Mouse (Mus musculus) intestine, embryonic 14.5 days (tissue): Measurements from ENCODE around the gene Afap1l2. TPM values are rescaled to one million over a fixed set of nuclear protein-coding genes. Genes with fewer than 3 reads are reported as not detected.

Source experiments
- ATAC-seq: fragments of 200-750 bp; cut with Nextera tagmentation; replicated peaks from 2 replicates; pipeline ENCODE4 v1.8.0; 2017; ENCODE audit warnings: low read depth, moderate number of reproducible peaks, moderate TSS enrichment, moderate library complexity; ENCODE audit not compliant: low FRiP score, low TSS enrichment
- DNase-seq: peaks from one replicate; pipeline ENCODE4 v3.0.0-alpha.2; 2018; ENCODE audit warnings: low spot score
- H3K27ac ChIP-seq: fragments of 300-500 bp; sonication (generic); 2 replicates; pipeline ENCODE4 v1.5.1; 2014; ENCODE audit warnings: low read depth, mild to moderate bottlenecking, control low read depth
- H3K27me3 ChIP-seq: fragments of 300-500 bp; sonication (generic); replicated peaks from 2 replicates; pipeline ENCODE4 v1.6.1; 2014; ENCODE audit warnings: low read length, control low read depth; ENCODE audit not compliant: control insufficient read depth, insufficient read depth
- H3K36me3 ChIP-seq: fragments of 300-500 bp; sonication (generic); 2 replicates; pipeline ENCODE4 v1.6.1; 2014; ENCODE audit warnings: low read length, control low read depth; ENCODE audit not compliant: control insufficient read depth, insufficient read depth
- H3K4me1 ChIP-seq: fragments of 300-500 bp; sonication (generic); replicated peaks from 2 replicates; pipeline ENCODE4 v1.6.1; 2014; ENCODE audit warnings: low read length, control low read depth, mixed read lengths; ENCODE audit not compliant: control insufficient read depth, insufficient read depth
- H3K4me2 ChIP-seq: fragments of 300-500 bp; sonication (generic); 2 replicates; pipeline ENCODE4 v1.6.1; 2014; ENCODE audit warnings: low read length
- H3K4me3 ChIP-seq: fragments of 300-500 bp; sonication (generic); 2 replicates; pipeline ENCODE4 v1.5.1; 2014; ENCODE audit warnings: low read depth, low read length, control low read depth, mixed read lengths
- H3K9ac ChIP-seq: fragments of 300-500 bp; sonication (generic); 2 replicates; pipeline ENCODE4 v1.6.1; 2014; ENCODE audit warnings: mild to moderate bottlenecking, low read length
- H3K9me3 ChIP-seq: fragments of 300-500 bp; sonication (generic); 2 replicates; pipeline ENCODE4 v1.6.1; 2016; ENCODE audit warnings: low read length, control low read depth; ENCODE audit not compliant: control insufficient read depth
- WGBS: fragments of 180-500 bp; shearing (Covaris S2); extraction: QIAGEN DNeasy Blood & Tissue Kit; methylation state at CpG from one replicate; pipeline ENCODE4 v1.1.7; 2014; 5-methylcytosine and 5-hydroxymethylcytosine counted together
- polyA plus RNA-seq: library from polyadenylated mRNA; unstranded; fragments of >200 nt; fragmentation: Nextera tagmentation; extraction: Ambion mirVana; gene quantifications from 2 replicates; pipeline ENCODE4 v1.2.1, GENCODE M21; 2014

Gene Afap1l2
- 21.0 and 24.1 TPM in 2 replicates for polyA plus RNA-seq

DNA sequence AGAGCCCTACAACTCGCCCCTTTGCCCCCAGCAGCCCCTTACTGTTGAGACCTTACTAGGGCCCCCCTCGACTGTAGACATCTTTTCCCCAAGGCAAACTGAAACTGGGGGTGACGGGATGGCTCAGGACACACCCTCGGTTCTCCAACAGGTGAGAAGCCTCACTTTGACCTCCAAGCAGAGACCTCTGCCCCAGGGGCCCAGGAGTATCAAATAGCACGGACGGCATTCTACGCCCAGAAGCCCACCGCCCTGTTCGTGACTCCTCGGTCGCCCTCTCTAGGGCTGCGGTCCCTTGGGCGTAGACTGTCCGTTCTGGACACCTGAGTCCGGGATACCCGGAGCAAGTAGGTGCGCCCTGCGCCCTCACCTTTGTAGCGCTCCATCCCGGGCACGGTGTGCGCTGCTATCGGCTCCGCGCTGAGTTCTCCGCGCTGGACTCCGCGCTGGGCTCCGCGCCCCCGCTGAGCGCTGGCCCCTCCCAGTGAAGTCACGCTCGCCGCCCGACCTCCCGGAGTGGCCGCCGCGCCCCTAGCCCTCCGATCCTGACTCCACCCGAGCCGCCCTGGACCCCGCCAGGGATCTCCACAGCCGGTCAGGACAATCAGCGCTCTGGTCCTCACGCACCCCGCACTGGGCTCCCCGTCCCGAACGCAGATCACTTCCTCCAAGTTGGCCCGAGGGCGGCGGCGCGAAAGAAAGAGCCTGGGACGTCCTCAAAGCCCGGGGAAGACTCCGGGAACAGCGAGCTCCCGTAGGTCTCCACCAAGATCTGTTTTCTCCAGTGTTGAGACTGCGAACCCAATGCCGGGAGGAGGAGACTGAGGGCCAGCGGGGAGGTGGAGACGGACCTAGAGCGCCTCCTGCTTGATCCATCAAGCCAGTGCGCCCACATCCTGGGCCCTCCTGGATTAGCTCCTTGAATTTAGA lies at the start of gene Afap1l2:
Afap1l2 (minus strand) TSS at position 448 of the 930 bp plus-strand sequence.
- H3K27ac ChIP-seq: no peak within 1 kb of the TSS

DNA sequence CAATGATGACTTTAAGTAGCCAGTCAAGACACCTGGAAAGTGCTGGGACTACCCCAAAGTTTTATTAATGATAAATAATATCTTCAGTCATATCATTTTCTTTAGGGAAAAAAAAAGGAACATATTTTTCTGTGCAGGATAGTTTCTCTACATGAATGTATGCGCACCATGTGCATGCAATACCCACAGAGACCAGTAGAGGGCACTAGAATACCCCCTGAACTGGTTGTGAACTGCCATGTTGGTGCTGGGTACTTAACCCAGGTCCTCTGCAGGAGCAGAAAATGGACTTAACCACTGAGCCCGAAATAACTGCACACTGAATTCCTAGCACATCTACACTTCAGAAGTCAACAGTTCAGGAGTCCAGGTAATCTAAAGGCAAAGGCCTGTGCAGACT lies 49.5 kb upstream of the Afap1l2 start:
- Histone ChIP-seq H3K9ac (no peak overlapping the region), H3K27ac (no peak overlapping the region), H3K4me2 (no peak overlapping the region), H3K4me1 (no peaks in the 10 kb centered on the region), H3K27me3 (no peaks in the 10 kb centered on the region), H3K36me3 (0 out of 2 replicates have a peak, but pooled peaks cover 16% of the 10 kb centered on the region), H3K9me3 (peaks cover 5% of the 10 kb centered on the region), H3K4me3 (no peak overlapping the region)
- ATAC-seq (no peak), DNase-seq (no peak)
- 94% methylated on average over 2 of the region's 2 CpGs for WGBS

More for the DNA sequence above, at the start of gene Afap1l2:
- Histone ChIP-seq H3K27me3 (0 out of 2 replicates have a peak, but pooled peaks cover 4% of the 10 kb centered on the region), H3K4me2 (peak within 1 kb of the TSS; percentile 97), H3K4me1 (peaks cover 22% of the 10 kb centered on the region), H3K9me3 (no peaks in the 10 kb centered on the region), H3K9ac (peak within 1 kb of the TSS; percentile 58), H3K4me3 (peak within 1 kb of the TSS; percentile 66), H3K36me3 (no peaks in the 10 kb centered on the region)
- WGBS: under 1% methylated on average over 68 of the region's 68 CpGs
- ATAC-seq (peak; percentile 77), DNase-seq (peak; percentile 84)

DNA sequence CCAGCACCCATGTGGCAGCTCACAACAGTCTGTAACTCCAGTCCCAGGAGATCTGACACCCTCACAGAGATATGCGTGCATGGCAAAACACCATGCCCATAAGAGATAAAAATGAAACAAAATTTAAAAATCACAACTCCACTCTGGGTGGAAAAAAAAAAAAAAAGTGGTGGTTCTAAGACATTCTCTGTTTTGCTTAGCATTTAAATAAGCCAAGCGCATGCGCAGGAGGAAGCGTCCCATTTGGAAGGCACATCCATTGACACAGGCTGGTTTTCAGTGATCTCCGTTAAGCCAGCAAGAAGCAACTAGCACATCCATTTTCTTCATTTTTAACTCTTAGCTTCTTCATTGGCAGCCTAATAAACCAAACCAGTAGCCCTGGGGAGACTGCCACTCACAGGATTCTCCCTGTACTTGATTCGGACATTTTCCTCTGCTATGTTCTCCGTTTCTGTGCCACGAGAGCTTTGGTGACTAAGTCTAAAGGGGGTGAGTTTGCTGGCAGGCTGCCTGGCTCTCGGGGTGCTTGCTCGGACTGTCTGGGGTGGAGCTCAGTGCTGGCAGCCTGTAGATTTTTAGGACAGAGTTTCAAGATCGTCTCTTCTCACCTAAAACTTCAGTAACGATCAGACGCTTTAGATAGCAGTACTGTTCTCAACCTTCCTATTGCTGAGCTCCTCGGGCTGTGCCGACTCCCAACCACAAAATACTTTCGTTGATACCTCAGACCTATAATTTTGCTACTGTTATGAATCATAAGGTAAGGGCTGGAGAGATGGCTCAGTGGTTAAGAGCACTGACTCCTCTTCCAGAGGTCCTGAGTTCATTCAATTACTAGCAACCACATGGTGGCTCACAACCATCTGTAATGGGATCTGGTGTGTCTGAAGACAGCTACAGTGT lies 47.4 kb upstream of the Afap1l2 start:
- Histone ChIP-seq H3K4me1 (no peaks in the 10 kb centered on the region), H3K9me3 (peaks cover 5% of the 10 kb centered on the region)
- WGBS: 92% methylated on average over 16 of the region's 16 CpGs

DNA sequence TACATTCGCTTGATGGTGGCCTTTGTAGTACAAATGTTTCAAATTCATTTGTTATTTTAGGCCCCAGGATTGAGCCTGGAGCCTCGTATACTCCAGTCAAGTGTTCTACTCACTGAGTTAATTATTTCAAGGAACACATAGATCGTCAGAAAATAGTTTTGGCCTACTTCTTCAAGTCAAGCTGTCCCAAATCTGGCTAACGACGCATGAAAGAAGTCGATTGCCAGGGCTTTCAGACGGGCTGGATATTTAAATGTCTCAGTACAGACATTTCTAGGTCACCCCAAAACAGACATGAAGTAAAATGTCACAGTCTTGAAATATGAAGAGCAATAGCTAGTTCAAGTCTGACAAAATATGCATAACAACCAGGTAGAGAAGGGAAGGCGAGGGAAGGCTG lies 44.9 kb upstream of the Afap1l2 start:
- H3K4me3 ChIP-seq: no peak overlapping the region
- H3K9me3 ChIP-seq: peaks cover 4% of the 10 kb centered on the region
- no peak overlapping the region for H3K27ac ChIP-seq
- H3K36me3 ChIP-seq: 0 out of 2 replicates have a peak, but pooled peaks cover 4% of the 10 kb centered on the region
- H3K4me1 ChIP-seq: no peaks in the 10 kb centered on the region
- H3K4me2 ChIP-seq: no peak overlapping the region
- DNase-seq (no peak), ATAC-seq (no peak)
- no peaks in the 10 kb centered on the region for H3K27me3 ChIP-seq
- WGBS: 83% methylated on average over 8 of the region's 8 CpGs
- no peak overlapping the region for H3K9ac ChIP-seq

More for the DNA sequence above, 47.4 kb upstream of the Afap1l2 start:
- H3K27me3 ChIP-seq: no peaks in the 10 kb centered on the region
- H3K4me2 ChIP-seq: no peak overlapping the region
- H3K27ac ChIP-seq: no peak overlapping the region
- H3K4me3 ChIP-seq: no peak overlapping the region
- no peak overlapping the region for H3K9ac ChIP-seq
- ATAC-seq (no peak), DNase-seq (no peak)
- H3K36me3 ChIP-seq: 0 out of 2 replicates have a peak, but pooled peaks cover 7% of the 10 kb centered on the region

DNA sequence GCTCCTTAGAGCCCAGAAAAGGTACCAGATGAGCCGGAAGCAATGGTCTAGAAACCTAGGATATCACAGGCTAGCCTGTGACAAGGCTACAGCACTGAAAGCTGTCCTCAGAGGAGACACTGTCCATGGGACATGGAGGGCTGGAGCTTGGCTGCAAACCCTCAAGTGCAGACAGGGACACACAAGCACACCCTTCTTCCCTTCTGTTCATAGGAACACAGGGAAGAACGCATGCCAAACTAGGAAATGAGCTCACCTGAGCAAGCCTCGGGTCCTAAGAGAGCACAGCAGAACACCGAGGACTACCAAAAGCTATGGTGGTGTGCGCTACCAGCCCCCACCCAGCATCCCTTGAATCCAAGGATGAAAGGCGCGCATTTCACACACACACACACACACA lies 44.0 kb upstream of the Afap1l2 start:
- no peaks in the 10 kb centered on the region for H3K27me3 ChIP-seq
- no peak overlapping the region for H3K4me3 ChIP-seq
- no peaks in the 10 kb centered on the region for H3K36me3 ChIP-seq
- no peak overlapping the region for H3K9ac ChIP-seq
- no peak overlapping the region for H3K4me2 ChIP-seq
- DNase-seq: no peak
- no peak overlapping the region for H3K27ac ChIP-seq
- no peaks in the 10 kb centered on the region for H3K4me1 ChIP-seq
- no peaks in the 10 kb centered on the region for H3K9me3 ChIP-seq
- ATAC-seq: no peak
- 93% methylated on average over 7 of the region's 7 CpGs for WGBS

DNA sequence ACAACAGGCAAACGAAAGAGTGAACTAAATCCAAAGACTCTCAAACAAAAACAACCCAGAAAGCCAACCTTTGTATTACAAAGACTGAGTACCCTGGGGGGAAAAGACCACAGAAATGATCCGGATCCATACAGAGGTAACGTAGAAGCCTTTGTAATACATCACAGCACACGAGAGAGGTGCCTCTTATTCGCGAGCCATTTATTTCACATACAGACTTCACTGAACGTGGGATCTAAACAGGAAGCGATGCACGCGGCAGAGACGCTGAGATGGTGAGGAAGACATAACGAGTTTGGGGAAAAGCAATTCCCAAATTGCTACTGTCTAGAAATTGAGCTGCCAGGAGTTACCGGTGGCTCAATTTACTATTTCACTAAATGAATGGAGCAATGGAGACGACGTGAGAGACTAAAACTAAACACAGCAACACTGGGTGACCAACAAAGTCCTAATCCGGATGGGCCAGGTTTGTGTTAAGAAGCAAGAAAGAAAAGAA lies 41.6 kb upstream of the Afap1l2 start:
- 73% methylated on average over 16 of the region's 16 CpGs for WGBS
- H3K4me3 ChIP-seq: no peak overlapping the region

DNA sequence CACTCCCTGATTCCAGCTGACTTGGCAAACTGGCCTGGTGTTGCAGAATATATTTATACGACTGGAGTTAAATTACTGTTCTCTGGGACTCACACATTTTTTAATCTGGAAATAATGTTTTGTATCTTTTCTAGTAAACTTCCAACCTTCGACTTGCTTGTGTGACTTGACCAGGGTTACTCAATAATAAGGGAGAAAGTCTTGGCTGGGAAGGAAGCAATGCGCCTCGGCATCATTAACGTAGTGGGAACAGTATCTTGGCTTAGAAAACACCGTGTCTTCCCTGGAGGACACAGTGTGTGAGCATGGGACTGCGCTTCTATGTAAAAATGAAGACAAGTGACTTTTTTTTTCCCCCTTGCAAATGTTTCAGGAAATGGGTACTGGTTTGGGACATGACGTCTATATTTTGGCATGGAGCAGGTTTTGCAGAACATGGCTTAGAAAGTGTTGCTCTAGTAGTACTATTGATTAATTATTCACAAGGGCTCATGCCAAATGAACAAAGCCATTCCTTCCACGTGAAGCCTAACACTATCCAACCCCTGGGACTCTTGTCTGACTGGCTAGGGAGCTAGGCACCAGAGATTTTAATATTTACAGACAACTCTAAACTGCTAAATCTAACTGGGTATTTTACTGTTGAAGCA lies 39.8 kb upstream of the Afap1l2 start:
- no peak overlapping the region for H3K4me2 ChIP-seq
- H3K27me3 ChIP-seq: no peaks in the 10 kb centered on the region
- DNase-seq (no peak), ATAC-seq (no peak)
- no peaks in the 10 kb centered on the region for H3K4me1 ChIP-seq
- no peak overlapping the region for H3K9ac ChIP-seq
- no peak overlapping the region for H3K27ac ChIP-seq
- no peak overlapping the region for H3K4me3 ChIP-seq
- H3K36me3 ChIP-seq: peaks cover 12% of the 10 kb centered on the region; the same call in 1 of the 2 replicates
- 86% methylated on average over 9 of the region's 9 CpGs for WGBS
- H3K9me3 ChIP-seq: no peaks in the 10 kb centered on the region

More for the DNA sequence above, 41.6 kb upstream of the Afap1l2 start:
- Histone ChIP-seq H3K9ac (no peak overlapping the region), H3K27me3 (no peaks in the 10 kb centered on the region), H3K36me3 (no peaks in the 10 kb centered on the region), H3K4me2 (no peak overlapping the region), H3K9me3 (no peaks in the 10 kb centered on the region), H3K27ac (no peak overlapping the region), H3K4me1 (no peaks in the 10 kb centered on the region)
- DNase-seq (no peak), ATAC-seq (no peak)

DNA sequence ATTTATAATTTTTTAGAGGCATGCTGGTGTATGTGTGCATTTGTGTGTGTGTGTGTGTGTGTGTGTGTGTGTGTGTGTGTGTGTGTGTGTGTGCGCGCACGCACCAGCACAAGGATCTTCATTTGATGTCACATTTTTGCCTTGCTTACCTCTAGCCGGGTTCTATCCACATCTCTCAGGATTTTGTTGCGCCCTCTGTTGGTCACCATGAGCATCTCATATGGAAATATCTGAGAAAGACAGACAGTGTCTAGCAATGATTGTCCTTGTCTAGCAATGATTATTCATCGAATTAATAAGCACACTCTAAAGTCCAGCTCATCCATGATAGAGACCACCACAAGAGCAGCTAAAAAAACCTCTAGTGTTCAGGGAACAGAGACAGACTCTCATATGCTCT lies 31.2 kb upstream of the Afap1l2 start:
- H3K27me3 ChIP-seq: no peaks in the 10 kb centered on the region
- DNase-seq (no peak), ATAC-seq (no peak)
- H3K27ac ChIP-seq: no peak overlapping the region
- no peak overlapping the region for H3K4me3 ChIP-seq
- no peaks in the 10 kb centered on the region for H3K9me3 ChIP-seq
- H3K4me2 ChIP-seq: no peak overlapping the region
- H3K4me1 ChIP-seq: no peaks in the 10 kb centered on the region
- H3K36me3 ChIP-seq: peaks cover 48% of the 10 kb centered on the region; the same call in 1 of the 2 replicates
- H3K9ac ChIP-seq: no peak overlapping the region
- WGBS: 67% methylated on average over 6 of the region's 6 CpGs
